Mouse (Mus musculus) lung, postnatal 14 days (tissue): ENCODE results near the gene Rpl32.

Experiments
- DNase-seq: peaks from one replicate; pipeline ENCODE4 v3.0.0; 2021

Gene Rpl32

DNA sequence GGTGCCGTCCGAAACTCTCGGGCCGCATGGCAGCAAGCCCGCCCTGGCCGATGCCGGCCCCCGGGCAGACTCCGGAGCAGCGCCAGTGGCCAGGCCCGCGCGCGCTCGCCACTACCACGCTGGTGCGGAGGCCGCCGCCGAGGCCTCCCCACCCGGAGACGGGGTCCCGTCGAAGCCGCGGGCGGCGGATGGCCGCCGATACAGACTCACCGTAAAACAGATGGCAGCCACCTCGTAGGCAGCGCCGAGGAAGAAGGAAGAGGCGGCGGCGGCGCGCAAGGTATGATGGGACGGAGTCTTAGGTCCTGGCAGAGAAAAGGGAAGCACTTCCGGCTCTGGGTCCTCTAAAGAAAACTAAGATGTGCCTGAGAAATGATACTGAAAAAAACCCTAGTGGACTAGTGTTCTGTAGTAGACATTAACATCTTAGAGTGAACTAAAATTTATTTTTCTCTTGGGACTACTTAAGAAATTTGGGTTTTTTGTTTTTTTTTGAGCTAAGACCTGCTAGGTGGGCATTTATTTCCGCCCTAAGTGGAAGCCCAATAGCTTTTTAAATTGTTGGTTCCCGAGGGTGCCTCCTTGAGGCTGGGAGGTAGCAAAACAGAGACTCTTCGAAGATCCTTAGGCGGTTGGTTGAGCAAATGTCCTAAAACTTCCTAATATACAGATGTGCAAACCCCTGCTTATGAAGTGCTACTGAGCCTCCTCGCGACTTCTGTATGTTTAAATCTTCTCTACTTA, at the start of gene Rpl32:
Gene Rpl32, minus strand, starts transcription at position 260 of the 744 bp plus-strand sequence.
- peak; percentile 87 for DNase-seq

DNA sequence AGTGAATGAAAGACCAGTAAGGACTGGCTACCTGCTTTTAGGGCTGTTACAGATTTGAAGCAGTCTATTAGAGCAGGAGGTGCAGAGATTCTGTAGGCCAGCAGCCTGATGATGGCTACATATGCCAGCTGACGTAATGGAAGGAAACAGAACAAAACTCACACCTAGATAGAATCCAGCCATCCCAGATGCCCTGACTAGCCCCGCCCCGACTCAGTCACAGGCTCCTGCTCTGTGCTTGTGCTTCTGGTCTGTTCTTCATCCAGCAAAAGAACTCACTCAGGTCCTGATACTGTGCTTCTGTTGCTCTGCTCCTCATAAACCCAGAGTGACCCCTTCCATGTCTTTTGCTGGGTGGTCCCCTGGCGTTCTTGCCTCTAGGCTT, 47.8 kb upstream of the Rpl32 start:
- no peak for DNase-seq

DNA sequence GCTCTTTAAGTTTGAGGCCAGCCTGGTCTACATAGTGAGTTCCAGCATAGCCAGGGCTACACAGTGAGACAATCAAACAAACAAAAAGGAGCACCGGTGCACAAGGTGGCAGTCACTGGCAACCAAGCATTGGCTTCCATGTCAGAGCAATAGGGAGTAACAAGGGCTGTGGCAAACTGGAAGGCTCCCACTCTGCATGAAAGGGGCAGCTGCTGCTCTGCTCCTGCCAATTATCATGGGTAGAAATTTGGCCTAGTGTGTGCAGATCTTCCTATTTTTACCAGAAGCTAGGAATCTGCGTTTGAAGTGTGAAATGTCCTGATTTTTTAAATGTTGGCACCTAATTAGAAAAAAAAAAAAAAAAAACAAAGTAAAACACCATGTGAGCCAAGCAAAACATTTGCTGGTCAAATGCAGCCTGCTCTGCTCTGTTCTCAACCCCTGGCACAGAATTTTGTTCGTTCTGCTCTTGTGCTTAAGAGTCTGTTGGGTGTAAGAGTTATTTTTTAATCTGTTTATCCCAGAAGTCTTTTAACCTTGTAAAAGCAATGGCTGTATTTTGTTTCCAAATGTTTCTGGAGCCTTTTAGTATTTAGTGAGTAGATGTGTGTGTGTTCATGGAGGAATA, 47.3 kb upstream of the Rpl32 start:
- DNase-seq = no peak

DNA sequence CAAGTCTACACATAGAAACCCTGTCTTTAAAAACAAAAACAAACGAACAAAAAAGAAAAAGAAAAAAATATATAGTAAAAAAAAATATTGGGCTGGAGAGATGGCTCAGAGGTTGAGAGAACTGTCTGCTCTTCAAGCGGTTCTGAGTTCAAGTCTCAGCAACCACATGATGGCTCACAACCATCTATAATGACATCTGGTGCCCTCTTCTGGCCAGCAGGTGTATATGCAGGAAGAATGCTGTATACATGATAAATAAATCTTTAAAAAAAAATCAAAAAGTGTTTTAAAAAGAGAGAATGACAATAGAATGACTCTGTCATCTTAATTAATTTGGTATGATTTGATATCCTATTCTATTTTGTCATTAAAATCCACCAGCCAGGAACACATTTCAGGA, 45.9 kb upstream of the Rpl32 start:
- no peak for DNase-seq

DNA sequence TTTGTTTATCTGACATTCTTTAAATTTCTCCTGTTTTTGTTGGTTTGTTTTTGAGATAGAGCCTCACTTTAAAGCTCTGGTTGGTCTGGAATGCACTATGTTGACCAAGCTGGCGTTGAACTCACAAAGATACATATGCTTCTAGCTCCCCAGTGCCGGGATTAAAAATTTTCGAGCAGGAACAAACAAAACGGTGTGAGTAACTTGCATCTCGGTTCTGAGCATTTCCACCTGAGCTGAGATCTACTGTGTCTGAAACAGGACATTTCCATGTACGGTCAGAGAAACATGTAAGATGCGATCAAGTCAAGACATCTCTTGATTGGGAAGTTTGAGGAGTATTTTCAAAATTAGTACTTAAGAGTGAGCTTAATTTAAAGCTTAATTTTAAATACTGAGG, 45.4 kb upstream of the Rpl32 start:
- DNase-seq = no peak

DNA sequence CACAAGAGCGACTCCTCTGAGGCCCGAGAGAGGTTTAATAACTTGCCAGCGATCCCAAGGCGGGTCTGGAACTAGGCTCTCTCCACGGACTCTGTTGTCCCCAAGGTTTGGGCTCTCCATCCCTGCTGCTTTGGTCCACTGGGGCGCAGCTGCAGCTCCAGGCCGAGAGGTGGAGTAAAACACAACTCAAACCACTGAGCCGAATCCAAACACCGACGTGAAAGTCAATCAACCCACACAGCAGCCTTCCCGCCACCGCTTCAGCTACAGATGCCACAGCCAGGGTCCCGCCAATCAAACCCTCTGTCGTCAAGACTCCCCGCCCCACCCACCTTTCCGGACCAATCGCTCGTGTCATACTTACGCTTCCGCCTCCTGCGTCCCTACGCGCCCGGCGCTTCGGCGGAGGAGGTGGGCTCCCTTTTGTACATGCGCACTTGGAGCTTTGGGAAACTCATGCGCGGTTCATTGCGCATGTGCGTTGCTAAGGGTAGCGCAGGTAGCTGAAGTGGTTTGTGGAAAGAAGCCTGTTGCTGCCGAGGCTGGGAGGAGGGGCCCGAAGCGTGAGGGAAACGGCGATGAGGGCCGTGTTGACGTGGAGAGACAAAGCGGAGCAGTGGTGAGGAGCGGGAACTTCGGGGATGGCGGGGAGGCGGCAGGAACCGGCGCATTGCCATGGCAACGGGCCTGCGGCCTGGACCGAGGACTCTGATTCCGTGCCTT, 44.7 kb upstream of the Rpl32 start, which contains the start of the genes Mbd4 and Ift122:
Gene Mbd4, minus strand, starts transcription at position 281 of the 723 bp plus-strand sequence.
Gene Ift122, plus strand, starts transcription at position 380 of the 723 bp plus-strand sequence.
- DNase-seq = peak; percentile 98

DNA sequence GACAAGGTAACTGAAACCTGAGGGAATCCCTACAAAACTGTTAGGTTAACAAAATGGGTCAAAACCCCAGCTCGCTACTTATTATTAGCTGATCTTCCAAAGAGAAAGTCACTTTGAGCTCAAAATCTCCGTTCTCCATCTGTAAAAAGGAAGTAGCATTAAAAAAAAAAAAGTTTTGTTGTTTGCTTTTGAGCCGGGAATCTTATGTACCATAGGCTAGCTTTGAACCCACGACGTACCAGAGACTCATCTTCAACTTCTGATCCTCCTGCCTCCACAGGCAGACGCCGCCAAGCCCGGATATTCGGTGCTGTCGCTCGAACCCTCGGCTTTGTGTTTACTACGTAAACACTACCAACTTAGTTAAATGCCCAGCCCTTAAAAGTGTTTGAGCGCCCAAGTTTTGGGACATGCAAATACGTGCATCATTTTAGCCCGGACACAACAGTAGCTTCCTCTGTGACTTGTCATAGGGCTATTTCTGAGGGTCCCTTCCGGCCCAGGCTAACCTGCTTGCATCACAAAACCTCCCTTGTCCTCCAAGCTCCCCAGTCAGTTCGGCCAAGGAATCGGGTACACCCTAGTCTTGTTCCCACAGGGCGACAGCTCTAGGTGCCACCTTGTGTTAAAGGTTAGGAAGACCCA, 44.0 kb upstream of the Rpl32 start:
- DNase-seq = no peak

DNA sequence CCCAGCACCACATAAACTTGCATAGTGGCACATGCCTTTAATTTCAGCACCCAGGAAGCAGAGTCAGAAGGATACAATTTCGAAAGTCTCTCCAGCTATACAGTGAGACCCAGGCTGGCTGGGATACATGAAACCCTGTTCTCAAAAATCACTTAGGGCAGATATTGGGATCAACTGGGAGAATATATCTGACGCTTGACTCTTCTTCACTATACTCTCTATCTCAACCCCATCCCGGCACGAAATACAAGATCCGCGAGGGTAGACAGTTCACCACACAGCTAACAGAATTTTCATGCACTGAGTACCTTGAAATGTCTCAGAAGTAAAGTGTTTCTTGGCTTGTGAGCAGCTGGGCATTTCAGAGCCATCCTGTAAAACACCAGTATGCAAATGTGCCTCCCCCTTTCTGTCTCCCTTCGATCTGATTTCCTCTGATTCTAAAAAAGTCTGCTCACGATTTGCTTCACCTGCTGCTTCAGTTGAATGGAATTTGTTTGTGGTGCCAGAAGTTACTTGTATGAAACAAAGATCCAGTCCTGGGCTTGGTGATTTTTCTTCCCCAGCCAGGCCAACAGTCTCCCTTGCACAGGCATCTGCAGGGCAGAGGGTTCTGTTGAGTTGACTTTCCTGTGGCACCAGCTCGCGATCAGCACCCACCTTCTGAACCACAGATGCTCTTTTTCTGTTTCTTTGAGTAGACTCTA, 40.2 kb upstream of the Rpl32 start:
- DNase-seq = no peak

DNA sequence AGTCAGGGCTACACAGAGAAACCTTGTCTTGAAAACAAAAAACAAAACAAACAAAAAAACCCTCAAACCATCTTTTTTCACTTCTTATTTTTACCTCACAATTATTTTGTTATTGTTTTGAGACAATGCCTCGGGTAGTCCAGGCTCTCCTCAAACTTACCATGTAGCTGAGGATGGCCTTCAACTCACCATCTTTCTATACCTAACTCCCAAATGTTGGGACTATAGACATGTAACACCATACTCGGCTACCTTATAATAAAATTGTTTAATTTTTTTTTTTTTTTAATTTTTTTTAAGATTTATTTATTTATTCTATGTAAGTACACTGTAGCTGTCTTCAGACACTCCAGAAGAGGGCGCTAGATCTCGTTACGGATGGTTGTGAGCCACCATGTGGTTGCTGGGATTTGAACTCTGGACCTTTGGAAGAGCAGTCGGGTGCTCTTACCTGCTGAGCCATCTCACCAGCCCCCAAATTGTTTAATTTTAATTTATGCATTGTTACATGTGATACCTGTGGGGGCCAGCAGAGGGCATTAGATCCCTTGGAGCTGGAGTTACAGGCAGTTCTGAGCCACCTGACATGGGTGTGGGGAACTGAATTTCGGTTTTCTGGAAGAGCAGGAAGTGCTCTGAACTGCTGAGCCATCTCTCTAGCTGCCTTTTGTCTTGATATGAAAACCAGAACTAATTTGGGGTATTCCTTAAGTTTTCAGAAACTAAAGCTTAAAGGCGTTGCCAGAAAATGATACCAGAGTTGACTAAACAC, 38.3 kb upstream of the Rpl32 start:
- DNase-seq = peak; percentile 77

DNA sequence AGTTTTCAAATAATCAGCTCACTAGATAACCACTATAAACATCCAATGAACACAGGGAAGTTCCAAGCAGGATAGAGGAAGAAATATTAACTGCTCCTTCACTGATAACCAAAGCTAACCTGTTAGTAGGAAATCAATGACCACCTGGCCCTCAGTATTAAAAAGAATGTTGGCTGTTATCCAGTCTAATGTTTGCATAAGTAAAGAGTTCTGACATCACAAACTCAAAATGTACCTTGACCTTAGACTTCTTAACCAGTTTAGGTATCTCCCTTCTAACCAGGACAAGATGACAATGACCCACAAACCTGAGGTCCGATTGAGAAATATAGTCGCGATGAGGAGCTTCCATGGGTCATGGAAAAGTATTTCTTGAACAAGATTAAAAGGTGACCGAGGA, 36.5 kb upstream of the Rpl32 start:
- DNase-seq = no peak

DNA sequence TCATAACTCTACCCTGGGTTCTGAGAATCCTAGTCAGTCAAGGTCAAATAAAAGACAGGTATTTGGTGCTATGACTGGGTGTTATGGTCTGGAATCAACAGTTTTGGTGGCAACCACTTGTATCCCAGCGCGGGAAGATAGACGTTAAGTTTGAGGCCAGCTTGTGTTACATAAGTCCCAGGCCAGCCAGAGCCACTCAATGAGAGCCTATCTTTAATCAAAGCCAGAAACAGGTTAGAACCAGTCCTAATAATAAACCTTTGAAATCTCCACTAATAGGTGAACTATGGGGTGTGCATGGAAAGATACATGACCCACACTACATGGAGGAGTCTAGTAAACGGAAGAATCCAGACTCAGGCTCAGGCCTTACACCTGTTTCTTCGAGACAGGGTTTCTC, 30.2 kb upstream of the Rpl32 start:
- no peak for DNase-seq

DNA sequence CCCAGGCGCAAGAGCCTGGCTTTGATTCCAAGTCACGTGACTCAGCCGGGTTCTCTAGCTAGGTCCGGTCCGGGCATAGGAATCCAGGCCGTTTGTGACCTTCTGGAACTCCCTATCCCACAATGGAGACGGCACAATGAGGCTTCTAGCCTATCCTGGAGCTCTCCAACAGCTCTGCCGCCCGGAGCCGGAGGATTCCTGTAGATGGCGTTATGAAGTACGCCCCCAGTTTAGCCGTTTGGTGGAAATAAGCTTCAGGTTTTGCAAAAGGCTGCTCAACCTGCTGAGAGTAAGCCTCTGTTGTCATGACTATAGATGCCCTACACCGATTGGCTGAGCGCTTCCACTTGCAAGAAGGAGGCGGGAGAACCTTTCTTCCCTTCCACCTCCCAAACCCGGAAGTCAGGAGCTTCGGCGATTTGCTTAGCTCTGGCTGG, 29.6 kb upstream of the Rpl32 start, which contains the start of gene Efcab12:
Gene Efcab12, minus strand, starts transcription at position 252 of the 437 bp plus-strand sequence.
- DNase-seq = peak; percentile 70

DNA sequence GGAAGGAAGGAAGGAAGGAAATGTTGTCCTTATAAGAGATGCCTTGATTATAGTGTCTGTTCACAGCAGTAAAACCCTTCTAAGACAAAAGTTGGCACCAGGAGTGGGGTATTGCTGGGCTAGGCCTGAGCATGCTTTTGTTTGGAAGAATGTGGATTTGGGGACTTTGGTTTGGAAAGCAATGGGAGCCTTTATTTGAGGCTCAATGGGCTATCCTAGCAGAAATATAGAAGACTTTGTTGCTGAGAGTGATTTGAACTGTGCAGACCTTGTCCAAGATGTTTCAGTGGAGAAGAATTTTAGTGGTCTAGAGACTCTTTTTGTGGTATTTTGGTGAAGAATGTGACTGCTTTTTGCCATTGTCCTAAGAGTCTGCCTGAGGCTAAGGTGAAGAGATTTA, 25.3 kb upstream of the Rpl32 start:
- DNase-seq = no peak

DNA sequence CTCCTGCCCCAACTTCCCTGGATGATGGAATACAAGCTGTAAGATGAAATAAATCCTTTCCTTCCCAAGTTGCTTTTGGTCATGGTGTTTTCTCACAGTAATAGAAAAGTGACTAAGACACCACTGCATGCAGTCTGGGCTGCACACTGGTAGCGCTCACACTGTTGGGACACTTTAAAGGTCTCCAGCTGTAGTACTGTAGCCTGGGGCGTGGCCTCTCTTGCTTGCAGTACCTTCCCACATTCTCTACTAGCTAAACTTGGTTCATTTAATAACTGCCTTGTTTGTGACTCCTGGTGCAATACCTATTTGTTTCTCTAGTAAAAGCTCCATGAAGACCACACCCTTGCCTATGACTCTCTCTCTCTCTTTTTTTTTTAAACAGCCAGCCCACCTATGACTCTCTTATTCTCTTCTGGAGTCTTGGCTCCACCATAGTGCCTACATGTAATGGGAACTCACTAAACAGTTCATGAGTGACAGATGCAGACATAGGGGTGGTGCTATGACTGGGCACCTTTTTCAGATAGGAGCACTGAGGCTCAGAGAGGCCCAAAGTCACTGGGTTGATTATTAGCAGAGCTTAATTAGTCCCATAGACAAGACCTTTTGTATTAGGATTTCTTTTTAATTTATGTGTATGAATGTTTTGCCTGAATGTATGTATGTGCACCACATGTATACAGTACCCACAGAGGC, 23.8 kb upstream of the Rpl32 start:
- DNase-seq = no peak

DNA sequence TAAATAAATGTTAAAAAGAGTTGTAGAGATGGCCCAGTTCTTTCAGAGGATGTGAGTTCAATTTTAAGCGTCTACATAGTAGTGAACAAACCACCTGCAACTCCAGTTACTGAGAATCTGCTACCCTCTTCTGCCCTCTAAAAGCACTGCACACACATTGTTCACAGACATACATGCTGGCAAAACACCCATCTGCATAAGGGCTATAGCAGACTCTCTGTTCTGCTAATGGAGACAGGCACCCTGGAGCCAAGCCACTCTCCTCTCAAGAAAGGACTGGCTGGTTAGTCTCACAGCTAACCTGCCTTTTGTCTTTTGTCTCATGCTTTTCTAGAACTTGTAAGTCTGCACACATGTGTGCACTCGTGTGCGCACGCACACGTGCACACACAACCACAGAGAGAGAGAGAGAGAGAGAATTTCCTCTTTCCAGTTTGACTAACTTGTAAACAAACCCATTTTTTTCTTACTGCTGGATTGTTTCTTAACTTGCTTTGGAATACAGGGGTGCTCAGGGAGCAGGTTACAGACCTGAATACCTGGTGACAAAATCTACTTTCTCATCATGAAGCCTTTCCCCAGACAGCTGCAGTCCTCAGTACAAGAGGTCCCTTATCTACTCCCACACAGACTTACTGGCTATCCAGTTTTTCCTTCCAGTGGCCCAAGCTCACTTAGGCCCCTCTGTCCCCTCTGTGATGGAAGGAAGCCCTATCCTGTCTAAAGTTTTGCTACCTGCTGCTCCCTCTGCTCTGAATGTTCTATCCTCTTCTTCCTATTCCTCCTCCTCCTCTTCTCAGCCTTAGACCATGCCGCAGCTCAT, 22.4 kb upstream of the Rpl32 start:
- no peak for DNase-seq

DNA sequence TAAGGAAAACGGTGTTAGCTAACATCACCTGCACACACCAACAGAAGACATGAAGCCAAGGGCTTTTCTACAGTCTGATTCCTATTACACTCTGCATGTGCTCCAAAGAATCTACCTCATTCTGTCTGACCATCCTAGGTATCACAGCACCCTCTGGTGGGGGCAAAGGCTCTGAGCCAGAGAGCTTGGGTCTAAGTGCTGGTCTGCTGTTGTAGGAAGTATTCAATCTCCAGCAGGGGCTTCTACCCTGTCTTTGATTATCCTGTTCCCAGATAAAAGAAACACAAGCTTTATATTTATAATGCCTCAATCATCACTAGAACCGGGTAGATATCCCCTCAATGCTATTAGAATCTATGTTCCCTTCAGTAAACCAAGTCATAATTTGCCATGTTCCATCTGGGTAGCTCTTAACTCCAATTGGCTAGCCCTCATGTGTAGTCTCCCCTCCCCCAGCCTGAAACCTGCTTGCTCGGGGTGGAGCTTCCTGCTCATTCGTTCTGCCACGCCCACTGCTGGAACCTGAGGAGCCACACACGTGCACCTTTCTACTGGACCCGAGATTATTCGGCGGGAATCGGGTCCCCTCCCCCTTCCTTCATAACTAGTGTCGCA, 15.4 kb upstream of the Rpl32 start:
- peak; percentile 65 for DNase-seq

DNA sequence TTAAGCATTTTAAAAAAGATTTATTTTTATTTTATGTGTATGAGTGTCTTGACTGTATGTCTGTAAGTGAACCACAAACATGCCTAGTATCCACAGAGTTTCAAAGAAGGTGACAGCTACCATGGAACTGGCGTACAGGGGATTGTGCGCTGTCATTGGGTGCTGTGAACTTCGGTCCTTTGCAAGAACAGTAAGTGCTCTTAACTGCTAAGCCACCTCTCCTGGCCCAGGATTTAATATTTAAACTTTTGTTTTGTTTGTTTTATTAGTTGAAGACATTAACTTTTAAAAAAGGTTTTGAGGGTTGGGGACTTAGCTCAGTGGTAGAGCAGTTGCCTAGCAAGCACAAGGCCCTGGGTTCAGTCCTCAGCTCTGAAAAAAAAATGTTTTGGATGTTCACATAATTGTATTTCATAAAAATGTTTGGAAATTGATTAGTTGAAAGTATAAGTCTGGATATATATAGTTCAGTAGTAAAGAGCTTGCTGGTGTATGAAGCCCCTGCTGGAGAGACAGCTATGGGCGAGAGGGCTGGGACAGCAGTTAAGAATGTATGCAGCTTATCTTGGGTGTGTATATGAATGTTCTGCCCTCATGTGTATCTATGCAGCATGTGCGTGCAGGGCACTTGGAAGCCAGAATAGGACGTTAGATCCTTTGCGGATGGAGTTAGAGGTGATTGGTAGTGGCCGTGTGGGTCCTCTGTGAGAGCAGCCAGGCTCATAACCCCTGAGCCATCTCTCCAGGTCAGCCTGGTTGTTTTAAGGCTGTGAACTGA, 12.9 kb upstream of the Rpl32 start:
- DNase-seq = no peak

DNA sequence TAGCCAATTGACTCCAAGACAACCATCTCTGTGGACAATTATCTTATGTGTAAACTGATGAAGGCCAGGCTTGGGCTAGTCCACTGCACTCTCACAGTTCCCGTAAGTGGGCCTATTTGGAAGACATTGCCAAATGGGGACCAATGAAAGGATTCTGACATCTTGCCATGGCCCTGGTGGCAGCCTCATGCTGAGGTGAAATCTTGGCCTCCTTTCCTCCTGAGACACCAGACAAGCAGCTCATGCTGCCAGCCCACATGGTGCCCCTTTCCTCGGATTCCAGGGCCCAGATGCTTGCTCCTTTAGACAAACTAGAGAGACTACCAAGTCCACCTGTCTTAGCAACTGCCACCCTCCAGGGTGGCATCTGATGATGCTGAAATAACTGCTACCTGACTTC, 9.6 kb upstream of the Rpl32 start:
- no peak for DNase-seq

DNA sequence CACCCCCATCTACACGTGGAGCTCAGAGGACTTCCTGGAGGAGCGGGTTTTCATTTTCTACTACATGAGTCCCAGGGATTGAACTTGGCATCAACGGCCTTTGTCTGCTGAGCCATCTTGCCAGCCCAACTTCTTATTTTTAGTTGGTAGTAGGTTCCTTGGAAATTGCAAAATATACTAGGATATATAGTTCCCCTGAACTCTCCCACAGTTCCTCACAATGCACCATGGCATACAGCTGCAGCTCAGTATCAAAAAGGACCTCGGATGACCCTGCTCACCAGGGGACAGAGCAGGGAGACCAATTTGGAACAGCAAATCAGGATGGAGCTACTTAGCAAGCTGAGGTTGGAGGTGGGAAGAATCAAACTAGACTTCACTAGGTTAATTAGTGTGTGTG, 6.5 kb upstream of the Rpl32 start:
- DNase-seq = no peak
